Mouse (Mus musculus) induced T-regulatory cell, adult 2 months (primary cell): ENCODE measurements around the gene Dhrs2.

Source experiments
- DNase-seq: peaks from one replicate; pipeline ENCODE4 v3.0.0-alpha.2; 2012; ENCODE audit warnings: low read depth

Gene Dhrs2

DNA sequence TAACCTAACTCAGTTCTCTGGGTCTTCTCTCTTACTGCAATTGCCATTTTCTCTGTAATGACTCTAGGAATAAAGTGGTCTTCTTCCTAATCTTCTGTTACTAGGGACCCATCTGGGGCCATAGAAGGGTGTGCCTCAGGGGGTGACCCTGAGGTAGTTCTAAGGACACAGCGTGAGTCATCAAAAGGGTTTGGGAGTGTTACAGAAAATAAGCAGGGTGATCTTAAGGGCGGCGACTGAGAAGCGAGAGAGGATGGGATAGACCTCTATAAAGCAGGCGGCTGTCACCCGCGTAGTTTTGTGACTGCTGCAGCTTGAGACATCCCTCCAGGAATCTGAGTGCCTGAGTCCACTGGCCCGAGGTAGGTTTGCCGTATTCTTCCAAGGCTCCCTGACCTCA is at the start of gene Dhrs2:
Gene Dhrs2, plus strand, starts transcription at position 301 of the 400 bp plus-strand sequence.
- no peak for DNase-seq

DNA sequence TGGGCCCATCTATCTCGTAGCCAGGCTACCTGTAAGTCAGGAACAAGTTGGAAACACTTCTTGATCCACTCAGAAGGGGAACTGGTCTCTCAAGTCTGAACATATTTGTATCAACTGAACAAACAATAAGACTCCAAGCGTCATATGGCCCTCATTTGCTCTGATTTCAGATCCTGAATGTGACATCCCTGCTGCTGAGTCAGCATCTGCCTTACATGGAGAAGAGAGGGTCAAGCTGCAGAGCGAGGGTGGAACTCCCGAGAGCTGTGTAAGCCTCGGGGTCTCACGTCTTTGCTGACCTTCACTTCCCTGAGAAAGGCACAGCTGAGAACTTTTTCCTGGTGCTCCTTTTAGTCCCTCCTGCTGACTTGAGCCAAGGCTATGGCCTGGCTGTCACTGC is 47.6 kb upstream of the Dhrs2 start:
- DNase-seq, result no peak

DNA sequence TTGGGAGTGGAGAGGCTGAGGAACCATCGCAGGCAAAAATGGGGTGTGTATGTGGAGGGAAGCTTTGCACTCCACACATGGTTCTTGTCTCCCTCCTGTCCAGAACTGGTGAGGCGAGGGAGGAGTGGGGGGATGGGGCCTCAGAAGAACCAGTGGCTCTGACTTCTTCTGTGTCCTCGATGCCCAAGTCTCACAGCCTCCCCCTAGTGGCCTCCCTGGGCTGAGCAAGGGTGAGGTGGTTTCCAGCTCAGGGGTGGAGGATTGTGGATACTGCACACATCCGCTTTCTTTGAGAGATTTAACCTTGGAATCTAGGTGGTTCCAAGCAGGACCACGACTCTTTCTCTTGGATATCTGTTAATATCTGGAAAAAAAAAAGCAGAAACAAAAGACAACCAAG is 44.5 kb upstream of the Dhrs2 start:
- peak; percentile 60 for DNase-seq

DNA sequence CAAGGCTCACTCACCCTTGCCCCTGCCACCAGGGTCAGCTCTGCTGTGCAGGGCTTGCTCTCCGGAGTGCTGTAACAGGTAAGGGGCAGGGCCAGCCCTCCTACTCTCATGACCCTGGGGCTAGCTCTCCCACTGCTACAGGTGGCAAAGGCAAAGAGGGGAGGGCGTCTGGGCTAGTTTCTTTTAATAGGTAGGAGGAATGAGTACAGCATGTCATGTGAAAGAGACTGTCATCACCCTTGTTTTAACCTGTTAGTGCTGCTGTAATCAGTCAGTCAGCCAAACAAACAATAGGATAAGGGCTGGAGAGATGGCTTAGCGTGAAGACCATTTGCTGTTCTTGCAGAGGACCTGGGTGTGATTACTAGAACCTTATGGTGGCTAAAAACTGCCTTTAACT is 40.9 kb upstream of the Dhrs2 start:
- no peak for DNase-seq

DNA sequence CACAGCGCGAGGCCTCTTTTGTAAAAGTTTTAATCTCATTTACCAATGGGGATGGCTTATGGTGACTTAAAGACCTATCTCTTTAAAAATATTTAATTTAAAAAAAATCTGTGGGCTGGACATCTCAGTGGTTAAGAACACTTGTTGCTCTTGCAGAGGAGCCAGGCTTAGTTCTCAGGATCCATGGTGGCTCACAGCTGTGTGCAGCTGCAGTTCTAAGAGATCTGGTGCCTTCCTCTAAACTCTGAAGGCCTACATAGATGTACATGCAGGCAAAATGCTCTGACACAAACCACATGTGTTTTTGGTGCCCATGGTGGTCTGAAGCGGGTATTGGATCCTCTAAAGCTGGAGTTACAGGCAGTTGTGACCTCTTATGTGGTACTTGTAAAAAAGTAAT is 38.6 kb upstream of the Dhrs2 start:
- no peak for DNase-seq

DNA sequence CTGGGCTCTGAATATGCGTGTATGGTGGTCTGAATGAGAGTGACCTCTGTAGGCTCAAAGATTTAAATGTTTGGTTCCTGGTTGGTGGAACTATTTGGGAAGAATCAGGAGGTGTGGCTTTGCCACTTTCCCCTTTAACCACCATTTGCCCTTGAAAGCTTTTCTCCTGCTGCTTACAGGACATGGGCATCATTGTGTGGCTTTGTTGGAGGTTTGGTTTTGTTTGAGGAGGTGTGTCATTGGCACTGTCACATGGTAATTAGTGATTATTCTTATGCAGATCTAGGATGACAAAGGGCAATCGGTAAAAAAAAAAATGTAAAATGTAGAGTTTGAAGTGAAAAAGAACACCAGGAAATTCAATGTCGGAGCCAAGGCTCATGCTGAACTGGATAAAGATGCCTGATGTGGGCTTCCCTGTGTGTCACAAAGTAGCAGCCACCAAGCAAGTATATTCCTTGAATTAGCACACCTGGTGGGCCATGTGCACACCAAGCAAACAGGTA is 37.1 kb upstream of the Dhrs2 start:
- DNase-seq, result no peak

DNA sequence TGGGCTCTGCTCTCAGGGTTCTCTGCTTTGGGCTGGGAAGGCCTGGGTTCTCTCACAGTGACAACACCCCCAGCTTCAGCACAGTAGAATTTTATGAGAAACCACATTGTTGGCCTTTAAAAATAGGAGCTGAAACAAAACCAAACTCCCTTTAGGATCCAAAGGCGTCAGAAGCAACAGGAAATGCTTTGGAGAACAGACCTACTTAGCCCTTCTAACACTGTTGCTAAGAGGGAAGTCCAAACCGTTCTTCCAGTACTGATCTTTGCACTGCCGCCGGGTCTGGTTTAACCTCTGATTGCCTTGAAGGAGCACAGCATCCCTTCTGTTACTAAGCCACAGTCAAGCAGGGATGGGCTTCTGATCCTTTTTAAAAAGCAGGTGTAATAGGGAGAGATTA is 33.3 kb upstream of the Dhrs2 start:
- no peak for DNase-seq

DNA sequence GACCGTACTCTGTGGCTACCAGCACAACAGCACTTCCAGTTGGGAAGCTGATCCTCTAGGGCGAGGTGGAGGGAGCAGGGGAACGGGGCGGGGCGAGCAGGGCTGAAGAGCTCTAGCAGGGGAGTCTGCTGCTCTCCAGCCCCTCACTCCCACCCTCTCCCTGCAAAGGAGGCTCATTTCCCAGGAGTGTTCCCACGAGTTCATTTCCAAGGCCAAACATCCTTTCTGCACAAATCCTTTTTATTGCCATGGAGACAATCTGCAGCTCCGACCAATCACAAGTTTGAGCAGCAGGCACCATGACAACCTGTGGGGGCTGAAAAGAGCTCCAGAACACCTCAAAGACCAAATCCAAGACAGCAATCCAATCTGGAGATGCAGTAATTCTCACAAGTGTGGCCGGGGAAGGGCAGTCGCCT is 32.4 kb upstream of the Dhrs2 start:
- DNase-seq, result no peak

DNA sequence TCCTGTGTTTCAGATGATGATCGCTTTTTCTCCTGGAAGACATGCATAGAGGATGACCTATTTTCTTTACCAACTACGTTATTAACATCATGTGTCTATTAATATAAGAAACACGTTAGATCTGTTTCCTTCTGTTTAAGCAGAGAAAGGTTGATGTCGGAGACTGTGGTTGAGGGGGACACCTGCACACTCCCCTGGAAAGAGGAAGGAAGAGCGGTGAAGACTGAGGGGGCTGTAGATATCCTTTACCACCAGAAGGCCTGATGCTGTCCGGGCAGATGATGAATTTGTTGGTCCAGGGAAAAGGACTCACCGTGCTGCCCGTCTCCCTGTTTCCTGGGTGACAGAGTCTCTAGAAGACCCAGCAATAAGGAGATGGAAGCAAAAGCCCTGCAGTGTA is 28.5 kb upstream of the Dhrs2 start:
- DNase-seq, result no peak

DNA sequence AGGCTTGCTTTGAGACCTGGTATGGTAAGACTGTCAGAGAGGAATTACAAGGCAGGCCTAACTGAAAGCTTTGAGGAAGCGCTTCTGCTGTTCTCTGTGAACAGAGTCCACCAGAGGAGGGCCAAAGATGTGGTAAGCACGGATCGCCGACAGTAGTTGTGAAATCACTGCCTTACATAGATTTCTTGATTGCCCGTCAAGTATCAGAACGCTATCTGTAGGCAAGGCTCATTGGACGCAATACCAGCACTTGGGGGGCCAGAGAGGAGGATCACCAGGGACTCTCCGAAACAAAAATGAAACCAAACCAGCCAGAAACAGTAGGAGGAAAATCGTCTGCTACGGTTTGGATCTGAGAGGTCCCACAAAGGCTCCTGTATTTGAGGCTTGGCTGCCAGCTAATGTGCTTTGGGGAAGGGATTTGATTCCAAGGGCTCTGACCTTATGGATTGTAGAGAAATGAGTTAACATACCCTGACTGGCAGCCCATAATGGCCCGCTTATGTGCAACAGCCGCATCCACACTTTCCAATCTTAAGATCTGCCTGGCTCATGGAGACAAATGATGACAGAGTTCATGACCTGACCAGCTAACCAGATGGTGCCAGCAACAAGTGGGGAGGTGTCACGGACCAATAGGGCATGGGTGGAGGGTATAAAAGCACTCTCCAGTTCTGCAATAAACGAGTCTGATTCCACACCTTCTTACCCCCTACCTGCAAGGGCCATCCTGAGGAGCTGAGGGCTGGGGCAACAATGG is 27.8 kb upstream of the Dhrs2 start:
- DNase-seq, result peak; percentile 71

DNA sequence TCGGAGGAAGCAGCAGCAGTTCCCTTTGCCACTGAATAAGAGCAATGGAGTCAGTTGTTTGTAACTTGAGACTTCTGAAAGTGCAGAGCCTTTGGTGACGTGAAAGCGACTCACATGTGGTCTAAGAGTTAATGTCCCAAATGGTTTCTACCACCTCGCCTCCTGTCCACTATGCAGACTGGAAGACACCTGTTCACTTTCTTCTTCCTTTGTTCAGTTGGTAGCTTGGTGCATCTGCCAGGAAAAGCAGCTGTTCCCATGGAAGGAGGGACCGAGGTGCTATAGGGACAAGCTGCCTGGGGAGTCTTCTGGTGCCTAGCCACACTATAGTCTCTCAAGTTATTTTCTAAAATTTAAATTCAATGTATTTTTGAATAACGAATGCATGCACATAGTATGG is 27.0 kb upstream of the Dhrs2 start:
- DNase-seq, result no peak

DNA sequence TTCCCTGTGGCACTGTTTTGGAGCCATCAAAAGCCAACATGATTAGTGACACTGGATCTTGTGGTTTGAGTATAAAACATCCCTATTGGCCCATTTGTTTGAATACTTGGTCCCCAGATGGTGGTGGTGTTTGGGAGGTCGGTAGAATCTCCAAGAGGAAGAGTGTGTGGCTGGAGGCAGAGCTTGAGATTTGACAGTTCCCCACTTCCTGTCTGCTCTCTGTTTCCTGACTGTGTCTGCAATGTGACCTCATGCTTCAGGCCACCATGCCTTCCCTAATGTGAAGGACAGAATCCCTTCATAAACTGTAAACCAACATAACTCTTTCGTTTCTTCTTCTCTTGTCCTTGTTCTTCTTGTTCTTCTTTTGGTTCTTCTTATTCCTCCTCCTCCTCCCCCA is 24.7 kb upstream of the Dhrs2 start:
- DNase-seq, result peak; percentile 16

DNA sequence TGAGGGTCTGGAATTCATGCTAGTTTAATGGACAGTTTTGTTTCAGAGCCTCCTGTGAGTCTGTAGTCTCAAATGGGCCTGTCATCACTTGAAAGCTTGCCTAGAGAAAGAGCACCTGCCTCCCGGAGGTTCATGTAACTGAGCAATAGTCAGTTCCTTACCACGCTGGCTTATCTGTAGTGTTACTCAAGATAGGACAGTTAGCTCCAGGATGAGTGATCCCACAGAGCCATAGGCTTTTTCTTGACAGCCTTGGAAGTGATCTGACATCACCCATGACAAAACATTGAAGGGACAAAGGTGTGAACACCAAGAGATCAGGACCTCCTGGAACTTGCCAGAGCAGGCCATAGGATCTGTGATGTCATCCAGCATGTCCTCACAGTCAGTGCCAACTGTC is 23.6 kb upstream of the Dhrs2 start:
- DNase-seq, result no peak

DNA sequence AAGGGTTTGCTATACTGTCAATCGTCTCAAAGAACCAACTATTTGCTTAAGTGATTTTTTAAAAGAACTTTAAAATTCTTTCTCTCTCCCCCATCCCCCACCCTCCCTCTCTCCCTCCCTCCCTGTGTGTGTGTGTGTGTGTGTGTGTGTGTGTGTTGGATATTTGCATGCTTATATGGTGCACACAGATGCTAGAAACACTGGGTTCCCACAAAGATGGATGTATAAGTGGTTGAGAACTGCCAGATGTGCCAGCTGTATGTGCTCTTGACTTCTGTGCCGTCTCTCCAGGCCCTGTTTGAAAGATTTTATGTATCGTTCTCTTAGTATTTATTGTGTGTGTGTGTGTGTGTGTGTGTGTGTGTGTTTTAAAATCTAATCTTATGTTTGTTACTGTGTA is 17.3 kb upstream of the Dhrs2 start:
- no peak for DNase-seq

DNA sequence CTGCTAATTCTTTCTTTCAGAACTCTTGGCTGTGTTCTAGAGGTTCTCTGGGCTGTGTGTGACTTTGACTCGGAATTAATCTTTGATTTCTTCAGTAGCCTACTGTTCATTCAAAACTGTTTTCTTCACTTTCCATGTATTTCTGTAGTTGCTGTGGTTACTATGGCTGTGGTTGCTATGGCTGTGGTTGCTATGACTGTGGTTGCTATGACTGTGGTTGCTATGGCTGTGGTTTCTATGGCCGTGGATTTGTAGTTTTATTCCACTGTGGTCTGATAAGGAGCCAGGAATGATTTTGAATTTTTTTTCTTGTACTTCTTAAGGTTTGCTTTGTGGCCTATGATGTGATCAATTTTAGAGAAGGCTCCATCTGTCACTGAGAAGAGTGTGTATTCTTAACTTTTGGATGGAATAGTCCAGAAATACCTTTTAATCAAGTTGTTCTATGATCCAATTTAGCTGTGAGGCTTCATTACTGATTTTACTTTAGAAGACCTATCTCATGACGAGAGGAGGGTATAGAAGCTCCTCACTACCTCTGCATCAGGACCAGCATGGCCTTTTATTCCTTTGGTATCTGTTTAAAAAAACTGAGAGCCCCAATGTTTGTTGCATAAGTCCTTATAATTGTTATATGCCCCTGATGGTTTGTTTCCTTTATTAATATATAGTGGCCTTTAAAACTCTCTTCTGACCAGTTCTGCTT is 16.6 kb upstream of the Dhrs2 start:
- peak; percentile 59 for DNase-seq

DNA sequence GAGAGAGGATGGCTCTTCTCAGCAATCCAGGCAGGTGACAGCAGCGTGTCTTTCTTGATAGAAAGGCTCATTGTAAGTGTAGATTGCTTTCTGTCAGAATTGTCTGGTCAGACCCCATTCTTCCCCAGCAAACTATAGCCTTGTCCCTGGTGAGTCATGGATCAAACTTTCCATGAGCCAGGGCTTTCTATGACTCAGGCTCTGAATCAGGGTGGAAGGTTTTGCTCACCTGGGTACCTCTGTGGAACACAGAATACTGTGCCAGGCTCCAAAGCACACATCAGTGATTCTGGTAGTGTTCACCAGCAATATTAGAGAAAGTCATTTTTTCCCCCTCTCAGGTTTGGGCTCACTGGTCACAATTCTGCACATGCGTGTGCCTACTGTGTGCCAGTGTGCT is 13.5 kb upstream of the Dhrs2 start:
- no peak for DNase-seq

DNA sequence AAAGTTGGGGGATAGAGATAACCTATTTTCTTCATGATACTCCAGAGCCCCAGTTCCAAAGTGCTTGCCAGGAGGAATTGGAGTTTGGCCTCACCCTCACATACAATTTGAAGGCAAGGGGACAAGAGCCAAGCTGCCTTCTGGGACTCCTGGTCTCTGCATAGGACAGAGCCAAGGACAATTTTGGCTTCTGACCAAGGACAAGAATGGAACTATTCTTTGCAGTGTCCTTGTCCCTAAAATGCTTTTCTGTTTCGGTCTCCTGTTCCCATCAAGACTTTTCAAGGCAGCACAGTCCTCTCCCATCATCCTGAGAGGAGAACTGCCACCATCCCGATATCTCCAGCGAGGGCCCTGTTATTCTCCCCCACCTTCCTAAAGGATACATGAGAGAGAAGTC is 8.2 kb upstream of the Dhrs2 start:
- no peak for DNase-seq

DNA sequence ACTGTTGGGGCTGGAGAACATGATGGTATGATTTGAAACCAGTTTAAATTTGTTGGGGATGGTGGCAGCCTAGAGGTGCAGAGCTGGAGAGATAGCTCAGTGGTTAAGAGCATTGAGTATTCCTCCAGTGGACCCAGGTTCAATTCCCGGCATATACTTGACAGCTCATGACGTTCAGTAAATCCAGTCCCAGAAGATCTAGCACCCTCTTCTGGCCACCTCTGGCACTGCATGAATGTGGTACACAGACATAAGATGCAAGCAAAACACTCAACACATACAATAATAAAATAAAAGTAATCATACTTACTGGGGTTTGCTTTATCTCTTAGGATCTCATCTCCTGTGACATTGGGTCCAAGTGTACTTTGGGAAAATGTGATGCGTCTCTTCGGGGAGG is 7.3 kb upstream of the Dhrs2 start:
- peak; percentile 78 for DNase-seq

DNA sequence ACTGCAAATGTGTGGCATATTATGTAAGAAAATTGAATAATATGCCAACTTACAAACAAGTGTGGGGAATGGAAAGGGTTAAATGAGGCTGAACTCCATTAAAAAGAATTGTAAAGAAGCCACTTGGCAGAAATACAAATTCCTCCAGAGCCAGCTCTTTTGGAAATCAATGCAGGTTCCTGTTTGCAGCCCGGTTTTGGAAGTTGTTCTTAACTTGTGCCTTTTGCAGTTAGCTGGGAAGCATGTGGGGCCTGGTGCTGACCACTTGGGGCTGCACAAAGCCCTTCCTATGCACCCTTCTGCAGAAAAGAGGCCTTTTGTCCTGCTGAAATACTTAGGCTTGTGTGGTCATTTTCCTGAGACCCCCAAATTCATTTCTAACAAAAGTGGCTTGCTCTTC is 1.4 kb downstream of the Dhrs2 start:
- no peak for DNase-seq

DNA sequence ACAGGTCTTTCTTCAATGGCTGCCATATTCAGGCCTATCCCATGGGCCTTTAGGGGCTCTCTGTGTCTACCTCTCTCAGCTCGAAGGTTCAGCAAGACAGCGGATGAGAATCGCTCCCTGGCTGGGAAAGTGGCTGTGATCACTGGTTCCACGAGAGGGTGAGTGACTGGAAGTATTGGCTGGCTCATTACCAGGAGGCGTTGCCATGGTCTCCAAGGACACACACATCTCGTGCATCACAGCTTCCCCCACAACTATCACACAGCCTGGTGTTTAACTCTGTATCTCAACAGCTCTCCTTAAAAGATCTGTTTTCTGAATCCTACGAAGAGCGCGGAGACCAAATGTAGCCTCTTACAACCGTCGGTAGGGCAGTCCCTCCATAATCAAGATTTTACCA is 12.8 kb downstream of the Dhrs2 start:
- no peak for DNase-seq

DNA sequence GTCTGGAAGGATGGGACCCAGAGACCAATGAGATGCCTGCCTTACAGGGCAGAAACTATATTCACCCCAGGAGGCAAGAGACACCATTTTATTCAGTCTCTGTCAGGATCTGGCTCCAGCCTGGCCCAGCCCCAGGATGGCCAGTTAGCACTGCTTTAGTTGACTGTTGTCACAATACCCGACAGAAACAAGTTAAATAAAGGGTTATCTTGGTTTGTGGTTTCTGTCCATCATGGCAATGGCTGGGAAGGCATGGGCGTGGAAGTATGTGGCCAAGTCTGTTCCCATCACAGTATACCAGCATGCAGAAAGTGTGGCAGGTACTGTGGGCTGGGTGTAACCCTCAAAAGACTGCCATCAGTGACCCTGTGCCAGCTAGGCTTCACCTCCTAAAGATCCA is 14.9 kb downstream of the Dhrs2 start:
- no peak for DNase-seq

DNA sequence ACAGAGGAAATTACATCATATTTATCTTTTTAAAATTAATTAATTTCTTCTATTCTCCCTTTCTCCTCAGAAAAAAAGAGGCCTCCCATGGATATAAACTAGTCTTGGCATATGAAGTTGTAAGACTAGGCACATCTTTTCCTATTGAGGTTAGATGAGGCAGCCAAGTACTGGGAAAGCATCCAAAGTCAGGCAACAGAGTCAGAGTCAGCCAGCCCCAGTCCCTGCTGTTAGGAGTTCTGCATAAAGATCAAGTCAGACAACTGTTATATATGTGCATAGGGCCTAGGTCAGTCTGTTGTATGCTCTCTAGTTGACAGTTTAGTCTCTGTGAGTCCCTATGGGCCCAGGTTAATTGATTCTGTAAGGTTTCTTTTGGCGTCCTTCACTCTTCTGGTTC is 20.9 kb downstream of the Dhrs2 start:
- no peak for DNase-seq

DNA sequence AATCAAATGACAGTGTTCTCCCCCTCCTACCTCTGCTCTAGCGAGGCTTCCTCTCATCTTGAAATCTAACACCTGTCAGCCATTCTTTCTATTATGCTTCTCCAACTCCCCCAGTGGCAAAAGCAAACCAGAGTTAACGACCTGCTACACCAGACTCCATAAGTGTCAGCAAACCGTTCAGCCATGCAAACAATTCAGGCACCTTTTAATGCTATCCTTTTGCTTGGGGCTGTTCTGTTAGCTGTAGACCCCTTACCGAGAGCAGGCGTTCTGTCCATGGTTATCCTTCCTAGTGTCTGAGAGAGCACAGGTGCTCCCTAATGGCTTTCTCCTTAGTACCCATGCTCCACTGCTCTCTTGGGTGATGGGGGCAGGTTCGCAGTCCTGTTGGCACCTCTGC is 25.4 kb downstream of the Dhrs2 start:
- DNase-seq, result no peak

DNA sequence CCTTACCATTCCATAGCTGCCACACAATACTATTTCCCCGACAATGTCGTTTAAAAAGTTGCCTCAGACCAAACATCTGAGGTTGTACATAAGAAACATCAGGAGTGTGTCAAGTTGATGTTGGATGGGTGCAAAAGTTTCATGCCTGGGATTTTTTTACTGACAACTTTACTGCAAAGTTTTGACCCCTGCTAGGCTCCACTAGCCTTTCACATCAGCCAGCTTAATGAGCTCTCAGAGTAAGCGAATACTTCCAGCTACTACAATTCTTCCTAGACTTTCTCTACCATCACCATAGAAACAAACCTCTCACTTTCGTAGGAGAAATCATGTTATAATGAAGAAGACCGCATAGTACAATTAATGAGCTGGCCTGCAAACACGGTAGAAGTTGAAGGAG is 26.5 kb downstream of the Dhrs2 start:
- DNase-seq, result no peak
